Mouse (Mus musculus): ENCODE data around the gene Kctd8. TPM values are rescaled to one million over a fixed set of nuclear protein-coding genes. Genes with fewer than 3 reads are reported as not detected.

The Kctd8 gene
- total RNA-seq, 2 experiments from 2014 or later = not detected

GRCm38 (mm10) chr5:69207713-69208112, 133.8 kb downstream of the Kctd8 start:
- no peak for ATAC-seq (replicated peaks; ENCODE audit: low FRiP score, low TSS enrichment, poor library complexity, severe bottlenecking)

- no peak for ATAC-seq (replicated peaks; ENCODE audit: low FRiP score, low TSS enrichment, poor library complexity, severe bottlenecking)
Observed at GRCm38 (mm10) chr5:69159897-69160509, 181.5 kb downstream of the Kctd8 start.

- ATAC-seq (replicated peaks; ENCODE audit: low FRiP score, low TSS enrichment, poor library complexity, severe bottlenecking) = no peak
Observed at GRCm38 (mm10) chr5:69156489-69156888, 185.0 kb downstream of the Kctd8 start.

GRCm38 (mm10) chr5:69145827-69146226, 195.7 kb downstream of the Kctd8 start:
- no peak for ATAC-seq (replicated peaks; ENCODE audit: low FRiP score, low TSS enrichment, poor library complexity, severe bottlenecking)

- no peak for ATAC-seq (replicated peaks; ENCODE audit: low FRiP score, low TSS enrichment, poor library complexity, severe bottlenecking)
Observed at GRCm38 (mm10) chr5:69141082-69141481, 200.4 kb downstream of the Kctd8 start.

- ATAC-seq (replicated peaks; ENCODE audit: low FRiP score, low TSS enrichment, poor library complexity, severe bottlenecking) = no peak
Observed at GRCm38 (mm10) chr5:69108718-69109117, 232.8 kb downstream of the Kctd8 start.

GRCm38 (mm10) chr5:69088912-69089311, 252.6 kb downstream of the Kctd8 start:
- no peak for ATAC-seq (replicated peaks; ENCODE audit: low FRiP score, low TSS enrichment, poor library complexity, severe bottlenecking)

Other genes with a start within 250 kb of the Kctd8 start
- not detected in 2 replicates for gene Yipf7, start 201.0 kb upstream of the Kctd8 start, total RNA-seq (2014; fragmentation: Nextera tagmentation)
- not detected in 2 replicates for gene Yipf7, start 201.0 kb upstream of the Kctd8 start, total RNA-seq (2017)
- 50.7 and 52.7 TPM in 2 replicates for gene Guf1, start 215.2 kb upstream of the Kctd8 start, total RNA-seq (2014; fragmentation: Nextera tagmentation)
- gene Guf1, start 215.2 kb upstream of the Kctd8 start, total RNA-seq (2017) = 59.2 and 60.8 TPM in 2 replicates